Mouse (Mus musculus) embryonic facial prominence, embryonic 14.5 days (tissue): Measurements from ENCODE around the gene Hba-x. TPM values are rescaled to one million over a fixed set of nuclear protein-coding genes. Genes with fewer than 3 reads are reported as not detected.

ENCODE experiments used
- ATAC-seq: fragments of 200-750 bp; cut with Nextera tagmentation; 2 replicates; pipeline ENCODE4 v1.8.0; 2017; ENCODE audit warnings: low read depth, moderate number of reproducible peaks, moderate TSS enrichment
- DNase-seq: peaks from one replicate; pipeline ENCODE4 v3.0.0-alpha.2; 2015; ENCODE audit warnings: low spot score
- H3K27ac ChIP-seq: fragments of 300-500 bp; sonication (generic); replicated peaks from 2 replicates; pipeline ENCODE4 v1.5.1; 2014; ENCODE audit warnings: low read depth, mild to moderate bottlenecking, low read length, moderate library complexity
- H3K27me3 ChIP-seq: fragments of 300-500 bp; sonication (generic); replicated peaks from 2 replicates; pipeline ENCODE4 v1.6.1; 2014; ENCODE audit warnings: low read length; ENCODE audit not compliant: control insufficient read depth, insufficient read depth
- H3K36me3 ChIP-seq: fragments of 300-500 bp; sonication (generic); 2 replicates; pipeline ENCODE4 v1.6.1; 2014; ENCODE audit warnings: low read length, mixed read lengths; ENCODE audit not compliant: control insufficient read depth, insufficient read depth
- H3K4me1 ChIP-seq: fragments of 300-500 bp; sonication (generic); 2 replicates; pipeline ENCODE4 v1.6.1; 2014; ENCODE audit warnings: antibody characterized with exemption, low read length; ENCODE audit not compliant: control insufficient read depth, insufficient read depth
- H3K4me2 ChIP-seq: fragments of 300-500 bp; sonication (generic); 2 replicates; pipeline ENCODE4 v1.6.1; 2014; ENCODE audit warnings: low read depth, mild to moderate bottlenecking, low read length, moderate library complexity, mixed read lengths
- H3K4me3 ChIP-seq: fragments of 300-500 bp; sonication (generic); 2 replicates; pipeline ENCODE4 v1.5.1; 2014; ENCODE audit warnings: low read depth, mild to moderate bottlenecking, low read length
- H3K9ac ChIP-seq: fragments of 300-500 bp; sonication (generic); 2 replicates; pipeline ENCODE4 v1.6.1; 2014; ENCODE audit warnings: low read depth, mild to moderate bottlenecking, low read length, moderate library complexity, mixed read lengths
- H3K9me3 ChIP-seq: fragments of 300-500 bp; sonication (generic); 2 replicates; pipeline ENCODE4 v1.6.1; 2016; ENCODE audit warnings: low read length; ENCODE audit not compliant: control insufficient read depth
- WGBS: fragments of 180-500 bp; shearing (Covaris S2); extraction: QIAGEN DNeasy Blood & Tissue Kit; methylation state at CpG from one replicate; pipeline ENCODE4 v1.1.7; 2014; 5-methylcytosine and 5-hydroxymethylcytosine counted together
- polyA plus RNA-seq: library from polyadenylated mRNA; unstranded; fragments of >200 nt; fragmentation: Nextera tagmentation; extraction: Ambion mirVana; gene quantifications from 2 replicates; pipeline ENCODE4 v1.2.1, GENCODE M21; 2014

The Hba-x gene
- polyA plus RNA-seq, 1 experiment from 2014 or later: 79.8 TPM

DNA sequence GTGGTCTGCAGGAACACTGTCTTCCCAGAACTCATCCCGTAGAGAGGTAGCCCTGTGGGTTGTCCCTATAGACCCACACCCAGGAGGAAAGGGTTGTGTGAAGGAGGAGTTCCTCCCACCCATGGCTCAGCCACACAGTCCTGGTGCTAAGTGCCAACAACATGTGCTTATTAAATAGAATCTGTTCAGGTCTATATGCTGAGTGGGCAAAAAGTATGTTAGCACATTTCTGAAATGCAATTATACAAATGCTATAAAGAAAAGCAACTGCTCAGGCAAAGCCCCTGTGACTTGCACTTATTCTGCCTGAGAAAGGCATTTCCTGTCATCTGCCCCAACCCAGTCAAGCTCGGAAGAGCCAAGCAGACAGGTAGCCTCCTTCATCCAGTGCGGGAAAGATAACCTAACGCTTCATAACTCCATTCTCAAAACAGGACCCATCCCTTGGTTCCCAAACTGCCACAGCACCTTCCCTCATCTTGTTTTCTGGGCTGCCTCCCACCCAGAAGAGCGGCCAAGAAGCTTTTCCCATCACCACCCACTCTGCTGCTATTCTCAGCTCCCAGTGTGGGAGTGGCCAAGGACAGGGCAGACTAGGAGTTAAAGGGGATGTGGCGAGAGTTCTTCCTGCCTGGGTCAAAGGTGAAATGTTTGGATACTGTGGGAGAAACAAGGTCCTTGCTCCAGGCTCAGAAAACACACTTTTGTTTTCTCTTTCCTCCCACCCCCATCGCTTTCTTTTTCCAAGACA, 32.8 kb upstream of the Hba-x start:
- no peaks in the 10 kb centered on the region for H3K9me3 ChIP-seq
- DNase-seq: peak; percentile 34
- 0 out of 2 replicates have a peak, but pooled peaks have one; percentile 15 for ATAC-seq

DNA sequence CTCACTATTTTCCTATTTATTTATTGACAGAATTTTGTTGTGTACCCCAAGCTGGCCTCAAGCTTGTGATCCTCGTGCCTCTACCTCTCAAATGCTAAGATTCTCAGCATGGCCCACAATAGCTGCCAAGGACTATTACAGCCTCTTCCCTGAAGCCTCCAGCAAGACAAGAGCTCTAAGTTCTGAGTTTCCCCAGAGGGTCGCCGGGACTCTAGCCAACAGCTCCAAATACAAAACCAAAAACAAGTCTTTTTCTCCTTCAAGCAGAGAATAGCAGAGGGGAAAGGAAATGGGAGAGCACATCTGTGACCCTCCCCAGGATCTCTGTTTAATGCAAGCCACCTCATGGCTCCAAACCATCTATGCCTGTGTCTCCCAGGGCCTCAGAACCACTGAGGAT, 32.1 kb upstream of the Hba-x start:
- H3K27ac ChIP-seq: peak overlapping the region; percentile 50; the same call in 1 of the 2 replicates
- no peak overlapping the region for H3K9ac ChIP-seq
- H3K4me2 ChIP-seq: no peak overlapping the region
- no peak overlapping the region for H3K4me3 ChIP-seq
- peaks cover 7% of the 10 kb centered on the region for H3K4me1 ChIP-seq
- H3K9me3 ChIP-seq: no peaks in the 10 kb centered on the region
- H3K36me3 ChIP-seq: peaks cover 45% of the 10 kb centered on the region
- DNase-seq (peak; percentile 68), ATAC-seq (no peak)
- 59% methylated on average over 3 of the region's 3 CpGs for WGBS
- no peaks in the 10 kb centered on the region for H3K27me3 ChIP-seq

More for the DNA sequence above, 32.8 kb upstream of the Hba-x start:
- H3K4me1 ChIP-seq: peaks cover 7% of the 10 kb centered on the region
- H3K27ac ChIP-seq: peak overlapping the region; percentile 50; the same call in 1 of the 2 replicates
- H3K9ac ChIP-seq: no peak overlapping the region
- H3K4me2 ChIP-seq: no peak overlapping the region
- no peak overlapping the region for H3K4me3 ChIP-seq
- no peaks in the 10 kb centered on the region for H3K27me3 ChIP-seq
- H3K36me3 ChIP-seq: peaks cover 45% of the 10 kb centered on the region
- WGBS: 58% methylated on average over 7 of the region's 7 CpGs

DNA sequence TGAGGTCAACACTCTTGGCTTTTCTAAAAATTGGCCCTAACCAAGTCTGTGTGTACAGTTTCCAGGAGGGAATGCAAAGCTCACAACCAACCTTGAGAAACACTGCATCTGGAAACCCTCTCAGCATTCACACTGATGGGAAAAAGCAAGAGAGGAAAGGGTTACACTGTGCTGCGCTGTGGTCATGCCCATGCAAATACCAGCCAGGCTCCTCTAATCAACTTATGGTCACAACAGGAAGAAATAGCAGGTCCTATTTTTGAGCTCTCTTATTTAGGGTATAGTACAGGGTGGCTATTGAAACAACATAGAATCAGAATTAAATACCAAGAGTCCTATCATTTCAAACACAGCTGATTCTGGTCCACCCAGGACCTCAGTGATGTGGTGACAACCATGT, 31.6 kb upstream of the Hba-x start:
- no peak; the same call in 1 of the 2 replicates for ATAC-seq
- 79% methylated on average over 1 of the region's 1 CpGs for WGBS
- Histone ChIP-seq H3K27me3 (no peaks in the 10 kb centered on the region), H3K36me3 (peaks cover 46% of the 10 kb centered on the region), H3K9ac (no peak overlapping the region), H3K4me2 (no peak overlapping the region), H3K27ac (peak overlapping the region; percentile 49; the same call in 1 of the 2 replicates), H3K4me1 (peaks cover 7% of the 10 kb centered on the region), H3K9me3 (no peaks in the 10 kb centered on the region), H3K4me3 (no peak overlapping the region)
- no peak for DNase-seq

DNA sequence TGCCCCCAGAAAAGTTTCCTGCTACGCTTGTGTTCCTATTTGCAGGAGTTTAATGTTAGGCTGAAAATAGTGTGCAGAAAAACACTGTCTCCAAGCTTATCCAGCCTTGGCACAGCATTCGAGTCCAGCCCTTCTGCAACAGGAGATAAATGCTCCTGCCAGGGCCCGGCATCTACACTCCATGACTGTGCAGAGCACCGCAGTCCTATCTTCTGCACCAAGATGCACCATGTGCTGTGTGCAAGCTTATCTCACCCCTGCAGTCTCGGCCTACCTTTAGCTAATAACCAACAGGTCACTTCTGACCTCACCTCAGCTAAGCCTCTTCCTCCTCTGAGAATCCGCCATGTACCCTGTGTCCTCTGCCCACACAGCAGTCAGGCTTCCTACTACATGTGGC, 30.6 kb upstream of the Hba-x start:
- peaks cover 7% of the 10 kb centered on the region for H3K4me1 ChIP-seq
- DNase-seq (no peak), ATAC-seq (no peak)
- H3K27me3 ChIP-seq: no peaks in the 10 kb centered on the region
- H3K4me2 ChIP-seq: no peak overlapping the region
- peaks cover 49% of the 10 kb centered on the region for H3K36me3 ChIP-seq
- H3K9ac ChIP-seq: no peak overlapping the region
- H3K27ac ChIP-seq: no peak overlapping the region
- no peaks in the 10 kb centered on the region for H3K9me3 ChIP-seq
- no peak overlapping the region for H3K4me3 ChIP-seq
- 98% methylated on average over 6 of the region's 6 CpGs for whole genome bisulfite sequencing

DNA sequence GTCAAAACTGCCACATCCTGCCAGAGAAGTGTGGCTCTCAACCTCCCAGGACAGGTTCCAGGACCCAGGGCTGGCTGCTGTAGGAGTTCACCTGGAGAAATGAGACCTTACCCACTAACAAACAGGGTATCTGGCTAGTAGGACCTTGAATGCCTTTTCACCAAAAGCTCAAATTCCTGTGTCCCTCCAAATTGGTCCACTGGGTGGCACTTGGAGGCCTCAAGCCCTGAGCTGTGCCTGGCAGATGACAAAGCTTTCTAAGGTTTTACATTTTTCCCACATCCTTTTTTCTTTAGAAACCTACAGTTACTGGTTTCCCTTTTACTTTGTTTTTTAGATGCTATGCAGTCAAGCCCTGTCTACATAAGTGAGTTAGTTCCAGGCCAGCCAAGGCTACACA, 29.1 kb upstream of the Hba-x start:
- ATAC-seq (no peak), DNase-seq (no peak)
- no peak overlapping the region for H3K4me3 ChIP-seq
- peaks cover 7% of the 10 kb centered on the region for H3K4me1 ChIP-seq
- no peak overlapping the region for H3K4me2 ChIP-seq
- H3K36me3 ChIP-seq: peaks cover 54% of the 10 kb centered on the region
- H3K27ac ChIP-seq: no peak overlapping the region
- no peak overlapping the region for H3K9ac ChIP-seq
- no peaks in the 10 kb centered on the region for H3K9me3 ChIP-seq
- no peaks in the 10 kb centered on the region for H3K27me3 ChIP-seq

DNA sequence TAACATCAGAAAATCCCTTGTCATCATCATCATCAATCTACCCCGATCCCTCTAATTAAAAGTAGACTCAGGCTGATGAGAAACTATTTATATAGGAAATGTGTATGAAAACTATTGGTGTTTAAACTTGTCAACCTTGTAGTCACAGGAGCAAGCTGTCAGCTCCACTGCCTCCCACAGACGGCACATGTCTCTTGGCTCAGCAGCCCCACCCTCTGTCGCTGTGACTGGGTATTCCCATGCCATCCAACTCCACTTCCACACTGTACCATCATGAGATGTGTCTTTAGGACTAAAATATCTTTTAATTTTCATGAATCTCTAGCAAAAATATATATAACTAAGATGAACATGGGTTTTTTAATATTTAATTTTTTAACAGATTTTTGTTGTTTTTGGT, 27.9 kb upstream of the Hba-x start:
- Histone ChIP-seq H3K4me2 (no peak overlapping the region), H3K9ac (no peak overlapping the region), H3K36me3 (peaks cover 60% of the 10 kb centered on the region), H3K9me3 (no peaks in the 10 kb centered on the region), H3K4me1 (peaks cover 6% of the 10 kb centered on the region), H3K4me3 (no peak overlapping the region), H3K27ac (no peak overlapping the region), H3K27me3 (no peaks in the 10 kb centered on the region)
- ATAC-seq (no peak), DNase-seq (no peak)
- WGBS: 77% methylated on average over 3 of the region's 3 CpGs

DNA sequence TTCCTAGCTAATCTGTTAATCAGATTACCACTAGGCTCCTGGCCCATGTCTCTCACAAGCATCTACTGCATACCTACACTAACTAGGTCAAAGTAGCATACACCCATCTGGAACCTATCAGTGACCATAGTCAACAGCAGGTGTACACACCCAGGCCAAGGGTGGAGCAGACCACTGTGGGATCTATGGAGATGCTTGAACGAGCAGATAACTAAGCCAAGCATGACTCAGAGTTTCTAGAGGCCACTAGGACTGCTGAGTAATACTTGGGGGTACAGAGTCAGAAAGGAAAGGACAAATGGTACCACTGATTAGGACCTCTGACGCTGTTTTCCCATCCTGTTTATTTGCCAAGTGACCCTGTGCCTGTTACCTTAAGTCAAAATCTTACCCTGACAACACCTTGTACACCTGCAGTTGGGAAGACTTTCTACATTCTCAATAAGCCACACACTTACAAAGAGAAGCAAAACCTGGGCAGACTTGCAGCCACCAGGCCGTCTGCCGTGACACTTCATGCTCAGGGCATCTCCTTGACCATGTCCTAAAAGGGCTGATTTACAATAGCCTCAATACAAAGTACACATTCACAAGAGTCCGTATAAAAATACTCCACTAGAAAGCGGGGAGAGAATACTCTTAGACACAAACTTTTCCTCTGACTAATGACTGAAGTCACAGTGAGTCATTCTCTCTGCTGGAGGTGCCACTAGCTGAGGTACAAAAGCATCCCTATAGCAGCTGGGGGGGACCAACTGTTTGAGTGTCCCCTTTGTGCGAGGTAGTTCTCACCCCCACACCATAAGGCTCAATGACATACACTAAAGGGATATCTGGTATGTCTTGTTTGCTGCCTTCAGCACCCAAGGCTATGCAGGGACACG, 25.1 kb upstream of the Hba-x start:
- no peaks in the 10 kb centered on the region for H3K27me3 ChIP-seq
- DNase-seq (no peak), ATAC-seq (no peak)
- no peaks in the 10 kb centered on the region for H3K9me3 ChIP-seq
- H3K4me1 ChIP-seq: no peaks in the 10 kb centered on the region
- H3K9ac ChIP-seq: no peak overlapping the region
- H3K4me2 ChIP-seq: no peak overlapping the region
- H3K36me3 ChIP-seq: peaks cover 61% of the 10 kb centered on the region
- 87% methylated on average over 8 of the region's 8 CpGs for WGBS
- no peak overlapping the region for H3K4me3 ChIP-seq
- no peak overlapping the region for H3K27ac ChIP-seq

DNA sequence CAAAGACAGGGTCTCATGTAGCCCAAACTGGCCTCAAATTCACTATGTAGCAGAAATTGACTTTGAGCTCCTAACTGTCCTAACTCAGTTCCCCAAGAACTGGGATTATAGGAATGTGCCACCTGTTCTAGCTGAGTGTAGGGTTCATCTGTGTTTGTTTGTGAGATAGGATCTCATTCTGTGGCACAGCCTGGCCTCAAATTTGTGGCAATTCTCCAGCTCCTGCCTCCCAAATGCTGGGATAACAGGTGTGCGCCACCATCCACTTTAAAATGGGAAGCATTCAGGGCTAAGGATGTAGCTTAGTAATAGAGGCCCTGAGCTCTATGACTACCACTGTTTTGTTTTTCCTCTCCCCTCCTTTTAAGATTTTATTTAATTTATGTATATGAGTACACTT, 23.1 kb upstream of the Hba-x start:
- Histone ChIP-seq H3K4me1 (no peaks in the 10 kb centered on the region), H3K9me3 (no peaks in the 10 kb centered on the region), H3K4me3 (no peak overlapping the region), H3K27me3 (no peaks in the 10 kb centered on the region), H3K9ac (no peak overlapping the region), H3K36me3 (peaks cover 42% of the 10 kb centered on the region), H3K27ac (no peak overlapping the region), H3K4me2 (no peak overlapping the region)
- WGBS: 95% methylated on average over 1 of the region's 1 CpGs
- DNase-seq: no peak
- no peak for ATAC-seq
